Mouse (Mus musculus): ENCODE data around the gene Xpo4. TPM values are rescaled to one million over a fixed set of nuclear protein-coding genes. Genes with fewer than 3 reads are reported as not detected.

The Xpo4 gene
- polyA plus RNA-seq (2012; rRNA removed) = 3.7 and 4.2 TPM in 2 replicates

GRCm38 (mm10) chr14:57664822-57665627 lies at the start of gene Xpo4:
TSS of gene Xpo4 (minus strand) at chr14:57665430.

GRCm38 (mm10) chr14:57571155-57572133 lies 93.8 kb downstream of the Xpo4 start, which contains the start of gene Eef1akmt1:
TSS of gene Eef1akmt1 (minus strand) at chr14:57571612.

Other genes starting within 250 kb of the Xpo4 start
- 2.0 and 2.4 TPM in 2 replicates for gene Ift88, start 241.4 kb downstream of the Xpo4 start, polyA plus RNA-seq (2012; rRNA removed)
- 0.75 and 0.95 TPM in 2 replicates for gene Il17d, start 140.7 kb downstream of the Xpo4 start, polyA plus RNA-seq (2012; rRNA removed)
- gene Eef1akmt1, start 93.8 kb downstream of the Xpo4 start, polyA plus RNA-seq (2012; rRNA removed) = 8.3 and 9.5 TPM in 2 replicates
- not detected in 2 replicates for gene Gm49361, start 80.7 kb upstream of the Xpo4 start, polyA plus RNA-seq (2012; rRNA removed)
- gene Lats2, start 93.0 kb upstream of the Xpo4 start, polyA plus RNA-seq (2012; rRNA removed) = 5.2 and 6.0 TPM in 2 replicates
- 10.9 and 12.7 TPM in 2 replicates for gene Sap18, start 132.8 kb upstream of the Xpo4 start, polyA plus RNA-seq (2012; rRNA removed)
- gene Ska3, start 160.8 kb upstream of the Xpo4 start, polyA plus RNA-seq (2012; rRNA removed) = 3.8 and 4.1 TPM in 2 replicates
- 38.8 and 41.2 TPM in 2 replicates for gene Mrpl57, start 160.8 kb upstream of the Xpo4 start, polyA plus RNA-seq (2012; rRNA removed)
- gene Zdhhc20, start 224.8 kb upstream of the Xpo4 start, polyA plus RNA-seq (2012; rRNA removed) = 4.9 and 5.2 TPM in 2 replicates

Data from liver, embryonic 18 days (tissue).